Mouse (Mus musculus): ENCODE results near the gene Trabd2b. TPM values are rescaled to one million over a fixed set of nuclear protein-coding genes. Genes with fewer than 3 reads are reported as not detected.

The Trabd2b gene
- polyA plus RNA-seq, 1 experiment: 2.0 TPM

- no peaks in the 10 kb centered on the region for H3K4me1 ChIP-seq (ENCODE audit: control insufficient read depth, insufficient read depth, low read length)
- TF ChIP-seq CTCF (IDR thresholded peaks at IDR 0.05; ENCODE audit: extremely low read depth, insufficient read depth, low read length) (no peak), POLR2A (IDR thresholded peaks at IDR 0.05; ENCODE audit: extremely low read depth, insufficient read depth, low read length) (no peak)
- no peak overlapping the region for H3K27ac ChIP-seq (ENCODE audit: insufficient read depth, low read length)
- H3K4me3 ChIP-seq (ENCODE audit: insufficient read depth, low read length): no peak overlapping the region
Observed at GRCm38 (mm10) chr4:114425808-114426207, 19.3 kb downstream of the Trabd2b start.

GRCm38 (mm10) chr4:114432742-114433141, 26.2 kb downstream of the Trabd2b start:
- no peak for TF ChIP-seq CTCF (IDR thresholded peaks at IDR 0.05; ENCODE audit: extremely low read depth, insufficient read depth, low read length)
- no peak for TF ChIP-seq POLR2A (IDR thresholded peaks at IDR 0.05; ENCODE audit: extremely low read depth, insufficient read depth, low read length)
- H3K4me1 ChIP-seq (ENCODE audit: control insufficient read depth, insufficient read depth, low read length): no peaks in the 10 kb centered on the region
- no peak overlapping the region for H3K4me3 ChIP-seq (ENCODE audit: insufficient read depth, low read length)
- no peak overlapping the region for H3K27ac ChIP-seq (ENCODE audit: insufficient read depth, low read length)

GRCm38 (mm10) chr4:114433440-114433839, 26.9 kb downstream of the Trabd2b start:
- Histone ChIP-seq H3K4me1 (ENCODE audit: control insufficient read depth, insufficient read depth, low read length) (no peaks in the 10 kb centered on the region), H3K27ac (ENCODE audit: insufficient read depth, low read length) (no peak overlapping the region), H3K4me3 (ENCODE audit: insufficient read depth, low read length) (no peak overlapping the region)
- TF ChIP-seq POLR2A (IDR thresholded peaks at IDR 0.05; ENCODE audit: extremely low read depth, insufficient read depth, low read length) (no peak), CTCF (IDR thresholded peaks at IDR 0.05; ENCODE audit: extremely low read depth, insufficient read depth, low read length) (no peak)

DNA sequence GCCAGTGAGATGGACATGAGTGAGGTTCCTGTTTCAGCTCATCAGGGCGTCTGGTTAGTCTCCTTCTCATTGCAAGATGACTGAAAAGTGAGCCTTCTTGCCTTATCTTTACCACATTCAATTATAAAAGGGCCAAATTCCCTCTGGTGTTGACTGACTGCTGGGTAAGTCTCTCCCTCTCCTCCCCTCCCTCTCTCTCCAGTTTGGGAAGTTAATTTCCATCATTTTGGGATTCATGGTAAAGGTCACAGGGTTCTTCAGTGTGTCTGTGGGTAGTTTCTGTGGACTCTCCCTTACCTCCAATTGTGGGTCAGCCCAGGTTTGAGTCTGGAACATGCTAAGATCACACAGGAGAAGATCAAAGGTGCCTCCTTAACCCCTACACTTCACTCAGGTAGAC, 28.2 kb downstream of the Trabd2b start:
- TF ChIP-seq POLR2A (IDR thresholded peaks at IDR 0.05; ENCODE audit: extremely low read depth, insufficient read depth, low read length): no peak
- no peak overlapping the region for H3K27ac ChIP-seq (ENCODE audit: insufficient read depth, low read length)
- no peak overlapping the region for H3K4me3 ChIP-seq (ENCODE audit: insufficient read depth, low read length)
- peaks cover 1% of the 10 kb centered on the region; the same call in 1 of the 2 replicates for H3K4me1 ChIP-seq (ENCODE audit: control insufficient read depth, insufficient read depth, low read length)

DNA sequence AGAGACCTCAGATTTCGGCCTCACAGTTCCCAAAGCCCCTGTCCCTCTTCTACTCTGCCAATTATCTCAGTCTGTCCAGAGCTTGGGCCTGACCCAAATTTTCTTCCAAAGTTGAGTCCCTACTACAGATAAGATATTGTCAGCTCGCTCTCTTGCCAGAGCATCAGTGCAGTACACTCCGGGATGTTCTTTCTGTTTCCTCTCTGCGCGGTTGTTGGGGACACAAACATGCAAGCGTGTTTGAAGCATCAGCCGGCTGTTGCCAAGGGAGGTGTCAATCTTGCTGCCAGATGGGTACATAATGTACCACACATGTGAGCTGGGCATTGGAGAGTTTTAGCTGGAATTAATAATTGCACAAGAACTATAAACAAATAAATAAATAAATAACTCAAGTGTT, 28.9 kb downstream of the Trabd2b start:
- Histone ChIP-seq H3K4me3 (ENCODE audit: insufficient read depth, low read length) (no peak overlapping the region), H3K27ac (ENCODE audit: insufficient read depth, low read length) (no peak overlapping the region), H3K4me1 (ENCODE audit: control insufficient read depth, insufficient read depth, low read length) (peaks cover 1% of the 10 kb centered on the region; the same call in 1 of the 2 replicates)
- TF ChIP-seq CTCF (IDR thresholded peaks at IDR 0.05; ENCODE audit: extremely low read depth, insufficient read depth, low read length) (no peak), POLR2A (IDR thresholded peaks at IDR 0.05; ENCODE audit: extremely low read depth, insufficient read depth, low read length) (no peak)

GRCm38 (mm10) chr4:114438764-114439163, 32.2 kb downstream of the Trabd2b start:
- no peak for TF ChIP-seq CTCF (IDR thresholded peaks at IDR 0.05; ENCODE audit: extremely low read depth, insufficient read depth, low read length)
- no peak for TF ChIP-seq POLR2A (IDR thresholded peaks at IDR 0.05; ENCODE audit: extremely low read depth, insufficient read depth, low read length)
- Histone ChIP-seq H3K4me1 (ENCODE audit: control insufficient read depth, insufficient read depth, low read length) (peaks cover 3% of the 10 kb centered on the region), H3K27ac (ENCODE audit: insufficient read depth, low read length) (no peak overlapping the region), H3K4me3 (ENCODE audit: insufficient read depth, low read length) (no peak overlapping the region)

DNA sequence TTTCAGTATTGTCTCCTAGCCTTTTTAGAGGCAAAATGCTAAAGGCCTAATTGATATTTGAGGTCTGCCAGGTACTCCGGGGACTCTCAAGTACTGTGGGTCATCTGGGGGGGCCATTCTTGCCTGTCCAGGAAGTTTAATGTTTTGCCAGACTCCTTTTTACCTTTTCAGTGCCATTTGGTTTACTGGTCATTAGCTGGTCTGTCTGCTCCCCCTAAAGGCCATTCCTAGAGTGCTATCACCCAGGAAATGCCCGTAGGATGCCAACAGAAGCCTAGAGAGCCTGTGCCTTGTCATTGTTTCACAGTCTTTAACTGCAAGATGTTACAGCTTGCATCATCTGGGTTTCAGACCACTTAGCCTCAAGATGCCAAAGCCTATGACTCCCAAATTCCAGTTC, 35.7 kb downstream of the Trabd2b start:
- no peak overlapping the region for H3K27ac ChIP-seq (ENCODE audit: insufficient read depth, low read length)
- H3K4me1 ChIP-seq (ENCODE audit: control insufficient read depth, insufficient read depth, low read length): peaks cover 3% of the 10 kb centered on the region
- TF ChIP-seq POLR2A (IDR thresholded peaks at IDR 0.05; ENCODE audit: extremely low read depth, insufficient read depth, low read length): no peak
- TF ChIP-seq CTCF (IDR thresholded peaks at IDR 0.05; ENCODE audit: extremely low read depth, insufficient read depth, low read length): peak; percentile 51
- no peak overlapping the region for H3K4me3 ChIP-seq (ENCODE audit: insufficient read depth, low read length)

DNA sequence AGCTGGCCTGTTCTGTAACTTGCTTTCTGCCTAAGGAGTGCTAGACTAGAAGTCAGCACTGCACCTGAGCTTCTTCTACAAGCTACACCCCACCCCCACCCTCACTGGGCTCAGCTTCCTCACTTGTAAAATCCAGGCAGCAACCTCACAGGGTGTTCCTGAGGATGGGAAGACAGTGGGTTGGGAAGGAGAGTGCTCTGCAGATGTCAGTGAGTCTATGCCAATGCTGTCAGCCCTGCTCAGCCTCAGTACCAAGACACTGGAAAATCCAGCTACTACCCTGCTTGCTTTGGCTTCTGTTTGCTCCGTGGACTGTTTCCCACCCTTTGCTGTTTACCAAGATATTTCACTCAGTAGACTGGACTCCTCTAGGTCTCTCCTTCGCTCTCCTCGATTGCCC, 36.1 kb downstream of the Trabd2b start:
- no peak for TF ChIP-seq POLR2A (IDR thresholded peaks at IDR 0.05; ENCODE audit: extremely low read depth, insufficient read depth, low read length)
- Histone ChIP-seq H3K4me3 (ENCODE audit: insufficient read depth, low read length) (no peak overlapping the region), H3K4me1 (ENCODE audit: control insufficient read depth, insufficient read depth, low read length) (peaks cover 3% of the 10 kb centered on the region), H3K27ac (ENCODE audit: insufficient read depth, low read length) (no peak overlapping the region)

DNA sequence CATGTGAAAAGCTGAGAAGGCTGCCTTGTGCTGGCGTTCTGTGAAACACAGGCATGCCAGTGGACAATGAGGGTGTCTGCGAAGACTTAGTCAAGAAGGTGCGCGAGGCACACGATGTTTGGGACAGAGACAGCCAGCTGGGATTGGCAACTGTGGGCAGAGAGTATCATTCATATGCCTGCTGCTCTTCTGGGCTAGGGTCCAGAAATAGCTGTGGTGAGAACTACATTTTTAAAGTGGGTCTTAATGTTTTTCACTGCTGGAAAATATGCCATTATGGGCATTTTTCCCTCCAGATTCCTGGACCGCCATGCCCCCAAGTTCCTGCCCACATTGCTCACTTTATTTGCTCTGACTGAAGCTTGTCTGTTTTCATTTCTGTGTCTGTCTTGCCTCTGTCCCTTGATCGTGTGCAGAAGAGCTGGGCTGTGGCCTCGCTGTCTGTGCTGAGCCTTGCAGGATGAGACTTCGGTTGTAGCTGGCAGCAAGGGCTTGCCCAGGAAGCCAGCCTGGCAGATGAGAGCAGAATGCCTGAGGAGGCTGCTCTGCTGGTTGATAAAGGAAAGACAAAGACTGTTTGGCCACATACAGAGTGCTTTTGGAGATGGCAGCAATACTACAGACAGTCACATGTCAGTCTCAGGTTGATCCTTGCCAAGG, 42.0 kb downstream of the Trabd2b start:
- no peak overlapping the region for H3K4me3 ChIP-seq (ENCODE audit: insufficient read depth, low read length)
- H3K27ac ChIP-seq (ENCODE audit: insufficient read depth, low read length): no peak overlapping the region
- peaks cover 4% of the 10 kb centered on the region for H3K4me1 ChIP-seq (ENCODE audit: control insufficient read depth, insufficient read depth, low read length)
- TF ChIP-seq CTCF (IDR thresholded peaks at IDR 0.05; ENCODE audit: extremely low read depth, insufficient read depth, low read length) (no peak), POLR2A (IDR thresholded peaks at IDR 0.05; ENCODE audit: extremely low read depth, insufficient read depth, low read length) (no peak)

DNA sequence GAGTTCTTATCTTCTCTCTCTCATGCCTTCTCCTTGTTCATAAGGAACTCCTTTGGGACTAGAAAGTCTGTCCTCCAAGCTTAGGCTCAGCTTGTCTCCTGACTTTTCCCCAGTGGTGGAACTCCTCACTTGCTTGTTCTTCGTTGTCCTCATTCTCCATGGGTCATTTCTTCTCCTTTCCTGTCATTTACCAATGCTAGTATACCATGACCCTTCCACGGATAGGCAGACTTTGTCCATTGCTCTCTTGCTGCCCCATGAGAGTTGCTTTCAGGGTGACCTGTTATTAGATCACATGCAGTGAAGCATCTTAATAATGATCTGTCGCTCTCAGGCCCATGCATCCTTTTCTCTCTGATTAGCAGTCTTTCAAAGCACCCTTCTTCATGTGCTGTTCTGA, 46.6 kb downstream of the Trabd2b start:
- TF ChIP-seq CTCF (IDR thresholded peaks at IDR 0.05; ENCODE audit: extremely low read depth, insufficient read depth, low read length): no peak
- peaks cover 4% of the 10 kb centered on the region for H3K4me1 ChIP-seq (ENCODE audit: control insufficient read depth, insufficient read depth, low read length)
- no peak overlapping the region for H3K4me3 ChIP-seq (ENCODE audit: insufficient read depth, low read length)
- no peak overlapping the region for H3K27ac ChIP-seq (ENCODE audit: insufficient read depth, low read length)

Data from cortical plate, adult 2 months (tissue).